Mouse (Mus musculus) layer of hippocampus, postnatal 14 days (tissue): ENCODE data around the gene Mtfp1. TPM values are rescaled to one million over a fixed set of nuclear protein-coding genes. Genes with fewer than 3 reads are reported as not detected.

ENCODE experiments used
- DNase-seq, 2 experiments: peaks; one replicate each; pipeline ENCODE4 v3.0.0; 2021 to 2022; ENCODE audit warnings: low spot score in 2 of 2, mixed read lengths in 1 of 2
- microRNA-seq, 2 experiments: library from miRNA; unstranded; fragments of <30 nt; microRNA quantifications; one replicate each; pipeline ENCODE4 v1.2.0; 2021
- total RNA-seq, 2 experiments: library from RNA; stranded (reverse); gene quantifications; 2 replicates each; pipeline ENCODE4 v1.2.3; 2021

Mtfp1 gene
- total RNA-seq, 2 experiments from 2014 or later = 95.0 to 100 TPM

DNA sequence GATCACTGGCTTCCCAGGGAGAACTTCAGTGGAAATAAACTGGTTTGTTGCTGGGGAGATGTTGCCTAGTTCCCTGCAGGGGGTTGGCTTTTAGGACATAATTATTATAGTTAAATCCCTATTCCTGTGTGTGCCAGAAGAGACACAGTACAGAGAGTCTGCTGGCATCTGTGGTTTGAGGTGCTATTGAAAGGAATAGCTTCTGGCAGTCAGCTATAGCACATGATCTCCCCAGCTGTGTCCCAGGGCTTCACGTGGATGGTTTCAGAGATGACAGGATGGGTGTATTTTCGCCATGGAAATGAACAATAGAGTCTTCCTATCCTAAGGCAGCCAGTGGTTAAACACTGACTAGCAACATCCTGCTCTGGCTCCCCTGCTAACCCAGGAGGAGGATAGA is 8.0 kb downstream of the Mtfp1 start:
- DNase-seq = peak in 1 of 2 experiments; percentile 55

DNA sequence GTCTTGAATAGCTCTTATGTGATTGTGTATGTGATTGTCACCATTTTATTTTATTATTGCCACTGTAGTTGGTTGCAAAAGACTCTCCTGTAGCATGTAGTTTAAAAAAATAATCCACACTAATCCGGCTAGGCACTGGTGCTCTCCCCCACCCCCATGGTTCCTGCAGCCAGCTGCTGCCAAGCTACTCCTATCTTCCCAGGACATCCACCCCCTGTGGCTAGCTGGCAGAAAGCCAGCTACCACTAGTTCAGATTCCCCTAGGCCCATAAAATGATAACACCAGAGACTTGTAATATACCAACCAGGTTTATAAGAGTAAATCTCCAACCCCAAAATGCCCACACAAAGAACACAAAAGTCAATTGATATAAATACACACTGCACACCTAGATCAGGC is 9.0 kb downstream of the Mtfp1 start:
- DNase-seq = no peak

DNA sequence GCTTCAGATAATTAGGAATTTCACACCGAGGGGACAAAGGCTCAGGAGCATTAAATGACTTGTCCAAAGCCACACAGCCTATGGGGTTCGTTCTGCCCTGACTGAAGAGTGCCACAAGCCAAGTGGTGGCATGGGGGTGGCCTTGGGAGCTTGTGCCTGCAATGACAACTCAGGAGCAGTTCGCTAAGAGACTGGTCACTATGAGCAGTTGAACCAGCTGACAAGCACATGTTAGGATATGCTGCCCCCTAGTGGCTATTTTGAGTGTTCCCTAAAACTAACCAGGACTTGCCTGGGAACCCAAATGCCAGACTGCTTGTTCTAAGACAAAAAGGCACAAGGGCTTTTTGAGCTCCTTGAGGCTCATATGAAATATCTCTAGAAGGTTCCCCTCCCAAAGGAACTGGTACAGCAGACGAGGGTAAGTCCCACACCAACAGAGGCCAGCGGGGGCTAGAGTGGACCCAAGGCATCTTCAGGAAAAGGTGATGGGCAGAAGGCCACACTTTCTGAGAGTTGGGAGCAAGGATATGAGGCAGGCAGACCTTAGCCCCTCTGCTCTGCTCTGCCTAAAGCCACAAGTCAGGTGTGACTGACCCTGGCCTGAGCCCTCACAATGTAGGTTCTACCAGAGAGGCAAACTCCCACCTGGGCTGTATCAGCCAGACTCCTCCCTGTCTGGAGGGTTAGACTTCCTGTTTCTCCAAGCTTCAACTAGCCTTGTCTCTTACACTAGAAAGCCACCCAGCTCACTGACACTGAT is 11.7 kb downstream of the Mtfp1 start:
- peak; percentile 59 to 93 for DNase-seq

DNA sequence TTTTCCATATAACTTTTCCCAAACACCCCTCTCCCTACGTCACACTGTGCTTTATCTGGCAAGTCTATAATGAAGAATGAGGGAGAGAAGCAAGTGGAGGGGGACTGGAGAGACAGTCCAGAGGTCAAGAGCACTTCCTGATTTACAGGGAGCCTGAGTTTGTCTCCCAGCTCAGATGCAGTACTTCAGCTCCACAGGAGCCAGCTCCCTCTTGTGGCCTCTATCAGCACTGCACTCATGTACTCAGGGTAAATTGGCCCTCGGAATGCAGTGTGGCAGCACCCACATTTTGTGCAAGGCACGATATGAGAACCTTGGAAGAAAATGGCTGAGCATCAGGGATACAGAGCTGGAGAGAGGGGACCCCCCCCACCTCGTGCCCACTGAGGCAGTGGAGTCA is 15.0 kb downstream of the Mtfp1 start:
- peak; percentile 65 to 75 for DNase-seq

DNA sequence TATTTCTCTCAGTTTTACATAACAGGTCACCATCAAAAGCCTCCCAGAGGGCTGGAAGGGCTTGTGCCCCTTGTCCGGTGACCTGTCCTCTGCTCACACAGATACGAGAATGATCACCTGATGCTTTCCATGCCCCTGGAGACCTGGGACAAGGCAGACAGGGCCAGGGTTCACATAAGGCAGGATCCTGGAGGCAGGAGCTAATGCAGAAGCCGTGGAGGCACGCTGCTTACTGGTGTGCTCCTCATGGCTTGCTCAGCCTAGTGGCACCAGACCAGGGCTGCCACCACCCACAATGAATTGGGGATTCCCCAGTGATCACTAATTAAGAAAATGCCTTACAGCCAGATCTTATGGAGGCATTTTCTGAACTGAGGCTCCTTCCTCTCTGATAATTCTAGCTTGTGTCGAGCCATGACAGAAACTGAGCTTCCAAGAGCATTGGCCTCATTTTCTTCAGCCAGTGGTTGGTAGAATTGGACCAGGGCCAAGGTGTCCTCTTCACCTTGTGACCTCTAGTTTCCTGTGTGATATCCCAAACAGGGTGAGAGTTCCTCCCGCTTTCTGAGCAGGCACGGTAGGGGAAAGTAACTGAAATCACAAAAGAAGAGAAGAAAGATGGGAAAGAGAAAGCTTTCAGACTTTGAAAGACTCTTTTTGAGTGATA is 16.8 kb downstream of the Mtfp1 start:
- no peak for DNase-seq

DNA sequence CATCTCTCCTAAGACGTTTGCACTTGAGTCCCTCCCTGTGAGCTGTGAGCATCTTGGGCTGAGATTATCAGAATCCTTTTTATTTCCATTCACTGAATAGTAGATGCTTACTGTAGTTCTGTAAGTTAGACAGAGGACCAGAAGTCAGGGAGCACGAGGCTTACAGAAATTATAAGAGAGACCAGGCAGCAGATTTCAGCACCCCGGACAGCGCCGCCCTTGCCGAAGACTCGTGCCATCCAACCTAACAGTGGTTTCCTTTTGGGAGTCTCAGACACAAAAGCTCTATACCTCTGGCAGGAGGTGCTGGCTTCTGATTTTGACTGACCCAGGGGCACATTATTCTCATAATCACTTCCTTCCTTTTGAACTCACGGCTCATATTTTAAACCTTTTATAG is 18.6 kb downstream of the Mtfp1 start:
- no peak for DNase-seq

DNA sequence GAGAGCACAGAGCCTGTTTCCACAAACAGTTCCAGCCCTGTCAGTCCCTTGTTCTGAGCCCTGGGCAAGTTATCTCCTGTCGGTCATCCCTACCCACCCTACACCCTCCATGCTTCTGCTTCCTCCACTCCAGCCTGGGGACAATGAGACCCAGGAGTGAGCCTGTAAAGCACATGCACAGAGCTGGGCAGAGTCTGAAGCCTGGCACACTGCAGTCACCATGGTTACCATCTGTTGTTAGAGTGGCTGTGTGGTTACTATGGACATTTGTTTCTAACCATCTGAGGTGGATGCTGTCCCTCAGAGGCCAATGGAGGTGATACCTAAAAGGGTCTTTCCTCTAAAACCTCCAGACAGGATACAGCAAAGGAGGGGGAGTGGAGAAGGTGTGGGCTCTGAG is 25.6 kb downstream of the Mtfp1 start:
- DNase-seq = peak in 1 of 2 experiments; percentile 58

DNA sequence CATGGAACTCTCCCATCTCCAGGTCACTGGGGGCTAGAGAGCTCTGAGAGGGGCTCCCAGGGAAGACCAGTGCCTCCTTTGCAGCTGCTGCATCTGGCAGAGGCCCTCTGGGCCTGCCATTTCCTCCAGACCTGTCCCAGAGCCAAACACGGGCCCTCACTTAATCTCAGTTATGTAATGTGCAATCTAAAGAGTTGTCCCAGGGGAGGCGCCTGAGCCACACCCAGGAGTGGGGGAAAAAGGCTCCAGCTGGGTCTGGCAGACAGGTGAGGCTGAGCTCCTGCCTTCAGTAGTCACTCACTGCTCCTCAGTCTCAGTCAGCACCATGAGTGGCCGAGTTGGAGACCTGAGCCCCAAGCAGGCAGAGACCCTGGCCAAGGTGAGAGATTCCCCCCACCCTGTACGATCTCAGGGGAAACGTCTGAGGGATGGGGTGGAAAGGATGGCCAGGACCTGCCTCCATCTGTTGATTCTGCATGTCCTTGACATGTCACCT is 30.6 kb downstream of the Mtfp1 start, which contains the start of gene Sec14l3:
Gene Sec14l3 (plus strand): TSS at position 215 of the 496 bp plus-strand sequence.
- no peak for DNase-seq

DNA sequence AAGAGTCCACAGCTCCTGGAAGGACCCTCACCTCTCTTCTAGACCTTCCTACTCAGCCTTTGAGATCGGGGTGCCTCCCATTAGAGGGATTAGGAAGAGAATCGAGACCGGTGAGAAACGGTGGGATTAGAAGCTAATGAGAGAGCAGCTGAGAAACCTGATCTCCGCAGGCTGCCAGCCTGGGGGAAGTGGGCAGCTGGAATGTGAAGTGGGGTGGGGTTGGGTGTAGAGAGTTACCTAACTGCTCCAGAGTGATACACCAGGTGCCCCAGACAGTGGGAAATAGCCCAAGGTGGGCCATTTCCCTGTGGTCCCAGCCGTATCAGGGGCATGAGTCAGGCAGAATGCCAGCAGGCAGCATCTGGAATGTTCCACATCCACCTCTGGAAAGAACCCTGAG is 32.3 kb downstream of the Mtfp1 start:
- no peak for DNase-seq

DNA sequence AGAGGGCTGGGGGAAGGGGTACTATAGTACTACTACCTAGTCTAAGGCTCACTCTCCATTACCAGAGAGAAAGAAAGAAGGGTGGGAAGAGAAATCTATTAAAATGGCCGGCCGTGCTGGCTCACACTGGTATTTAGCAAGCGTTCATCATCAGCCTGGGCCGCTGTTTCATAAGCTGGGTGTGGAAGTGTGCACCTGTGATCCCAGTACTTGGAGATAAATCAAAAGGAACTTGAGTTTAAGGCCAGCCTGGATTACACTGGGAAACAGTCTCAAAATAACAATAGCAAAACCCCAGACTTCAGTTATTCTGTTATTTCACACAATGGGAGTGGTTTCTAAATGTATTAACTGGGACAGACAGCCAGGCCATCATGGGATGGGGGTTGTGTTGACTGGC is 32.7 kb downstream of the Mtfp1 start:
- DNase-seq = no peak

DNA sequence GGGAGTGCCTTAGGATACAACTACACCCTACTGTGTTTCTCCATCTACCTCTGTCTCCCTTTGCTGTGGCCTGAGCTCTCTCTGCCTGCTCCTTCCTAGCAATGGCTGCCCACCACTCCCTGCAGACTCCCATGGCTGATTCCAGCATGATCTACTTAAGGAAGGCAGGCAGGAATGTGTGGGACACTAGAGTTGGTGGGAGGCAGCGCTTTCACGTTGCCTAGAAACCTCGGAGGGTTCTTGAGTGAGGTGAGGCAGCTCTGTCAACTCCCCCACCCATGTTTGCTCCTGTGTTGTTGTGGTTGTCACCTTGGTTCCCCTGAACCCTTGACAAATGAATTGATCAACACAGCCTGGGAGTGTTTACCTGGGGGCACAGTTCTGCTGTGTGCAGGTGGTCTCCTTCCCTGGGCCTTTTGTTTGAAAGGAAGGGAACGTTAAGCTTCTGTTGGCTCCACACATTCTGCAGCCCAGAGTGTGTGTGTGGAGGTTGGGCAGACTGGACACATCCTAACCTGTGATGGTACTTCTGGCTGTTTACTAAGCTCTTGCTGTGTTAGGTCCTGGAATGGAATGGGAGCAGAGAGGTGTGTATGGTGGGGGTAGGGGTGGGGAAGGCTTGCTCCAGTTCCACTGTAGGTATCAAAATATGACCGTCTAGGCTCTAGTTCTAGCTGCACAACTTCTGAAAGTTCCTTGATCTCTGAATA is 34.2 kb downstream of the Mtfp1 start:
- no peak for DNase-seq

DNA sequence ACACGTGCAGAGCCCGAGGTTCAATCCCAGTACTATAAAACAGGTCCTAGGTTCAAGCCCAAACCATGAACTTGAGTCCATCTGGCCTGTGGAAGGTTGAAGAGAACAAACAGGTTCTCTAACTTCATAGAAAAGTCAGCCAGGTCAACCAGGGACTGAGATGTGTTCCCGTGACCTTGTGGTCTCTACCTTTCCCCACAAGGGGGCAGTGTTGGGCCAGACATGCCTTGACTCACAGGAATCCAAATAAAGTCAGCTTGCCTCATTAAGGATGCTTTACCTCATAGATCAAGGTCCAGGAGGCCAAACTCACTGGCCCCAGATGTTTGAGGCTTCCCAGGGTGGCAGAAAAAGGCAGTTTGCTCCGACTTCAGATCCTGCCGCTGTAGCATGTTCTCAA is 41.7 kb downstream of the Mtfp1 start:
- DNase-seq = peak; percentile 70 to 77

DNA sequence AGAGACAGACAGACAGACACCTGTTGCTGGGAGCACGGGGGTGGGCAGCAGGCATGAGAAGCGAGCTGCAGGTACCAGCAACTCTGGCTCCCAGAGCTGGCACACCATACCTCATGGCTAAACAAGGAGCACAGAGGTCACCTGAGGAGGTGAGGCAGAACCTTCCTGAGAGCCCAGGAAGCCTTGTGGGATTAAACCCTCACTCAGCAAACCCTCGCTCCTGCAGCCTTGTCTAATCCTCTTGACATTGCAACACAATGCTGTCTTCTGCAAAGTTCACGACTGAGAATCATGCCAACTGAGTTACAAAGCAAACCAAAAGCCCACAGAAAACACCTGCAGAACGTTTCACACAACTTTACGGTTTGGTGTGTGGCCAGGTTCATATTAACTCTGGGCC is 46.8 kb downstream of the Mtfp1 start:
- no peak for DNase-seq

DNA sequence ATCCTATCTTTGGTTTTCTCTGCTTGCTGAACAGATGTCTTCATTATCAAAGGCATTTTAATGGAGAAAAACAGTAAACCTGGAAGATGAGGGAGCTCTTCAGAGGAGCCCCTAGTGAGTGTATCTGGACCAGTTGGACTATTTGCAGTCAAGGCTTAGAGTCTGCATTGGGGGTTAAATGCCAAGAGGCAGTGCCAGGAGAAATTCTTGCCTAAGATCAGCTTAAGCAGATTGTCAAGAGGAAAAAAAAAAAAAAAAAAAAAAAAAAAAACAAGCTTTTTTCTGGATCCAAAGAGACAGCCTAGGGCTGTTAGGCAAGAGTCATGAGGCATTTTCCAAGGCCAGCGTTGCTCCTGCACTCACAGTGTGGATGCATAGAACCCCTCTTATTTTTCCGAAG is 47.5 kb downstream of the Mtfp1 start:
- no peak for DNase-seq

DNA sequence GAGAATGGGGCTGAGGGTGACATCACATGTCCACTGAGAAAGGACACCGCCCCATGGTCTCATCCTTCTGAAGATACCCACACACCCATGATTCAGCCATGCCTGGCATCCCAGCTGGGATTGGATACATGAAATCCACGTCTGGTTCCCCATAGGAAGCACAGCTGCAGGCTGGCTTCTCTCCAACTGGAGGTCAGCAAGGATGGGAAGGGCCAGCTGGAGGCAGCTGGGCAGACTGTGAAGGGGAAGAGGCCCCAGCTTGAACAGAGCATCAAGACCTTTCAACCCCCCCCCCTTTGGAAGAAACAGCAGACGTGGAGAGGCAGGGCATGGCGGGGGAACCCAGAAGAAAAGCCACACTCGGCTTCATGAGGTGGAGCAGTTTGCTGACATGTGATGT is 48.7 kb downstream of the Mtfp1 start:
- DNase-seq = no peak

DNA sequence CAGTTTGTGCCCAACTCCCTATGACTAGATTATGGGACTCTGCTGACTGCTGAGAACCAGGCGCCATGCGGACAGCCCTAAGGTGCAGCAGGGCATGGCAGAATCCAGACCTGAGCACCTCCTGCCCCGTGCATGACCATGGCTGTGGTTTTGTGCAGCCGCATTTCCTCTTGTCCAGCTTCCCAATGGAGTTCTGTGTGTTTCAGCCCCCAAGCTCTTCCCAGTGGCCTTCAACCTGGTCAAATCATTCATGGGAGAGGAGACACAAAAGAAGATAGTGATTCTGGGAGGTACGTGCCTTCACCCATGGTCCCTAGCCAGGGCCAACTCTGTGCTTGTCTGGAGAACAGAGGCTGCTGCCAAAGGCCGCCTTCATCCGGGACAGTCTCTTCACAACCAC is 52.2 kb downstream of the Mtfp1 start:
- no peak for DNase-seq

Small RNAs within 50 kb of the gene (microRNA-seq; reads per million reads assigned to microRNA genes)
- gene Mir3060 = 0.57 to 1.8 reads per million in 2 experiments

Other genes starting within 250 kb of the Mtfp1 start
- 10 to 100 TPM; 82.8 to 89.6 TPM for gene Osbp2, start 231.5 kb downstream of the Mtfp1 start, total RNA-seq
- gene 4921536K21Rik, start 200.3 kb downstream of the Mtfp1 start, total RNA-seq = under 1 TPM; 0.24 to 0.81 TPM
- gene Dusp18, start 200.2 kb downstream of the Mtfp1 start, total RNA-seq = 10 to 100 TPM; 23.8 to 24.0 TPM
- gene Slc35e4, start 180.8 kb downstream of the Mtfp1 start, total RNA-seq = 10 to 100 TPM; 21.9 to 22.3 TPM
- 10 to 100 TPM; 17.6 to 20.3 TPM for gene Tcn2, start 163.3 kb downstream of the Mtfp1 start, total RNA-seq
- 10 to 100 TPM; 39.6 to 40.9 TPM for gene Pes1, start 131.5 kb downstream of the Mtfp1 start, total RNA-seq
- gene 4930556J24Rik, start 118.7 kb downstream of the Mtfp1 start, total RNA-seq = not detected
- 10 to 100 TPM; 20.4 to 23.0 TPM for gene Gal3st1, start 111.8 kb downstream of the Mtfp1 start, total RNA-seq
- under 1 TPM in 1 of 2 experiments, not detected in 1; 0.55 TPM for gene Sec14l4, start 64.0 kb downstream of the Mtfp1 start, total RNA-seq
- gene Sec14l3, start 30.6 kb downstream of the Mtfp1 start, total RNA-seq = 1 to 10 TPM; 3.1 TPM
- 10 to 100 TPM; 43.2 to 44.3 TPM for gene Sec14l2, start 28.0 kb upstream of the Mtfp1 start, total RNA-seq
- 10 to 100 TPM; 34.4 to 38.2 TPM for gene Rnf215, start 39.8 kb upstream of the Mtfp1 start, total RNA-seq
- gene Ccdc157, start 64.8 kb upstream of the Mtfp1 start, total RNA-seq = 10 to 100 TPM; 13.0 to 13.1 TPM
- 10 to 100 TPM; 68.8 to 72.5 TPM for gene Sf3a1, start 64.9 kb upstream of the Mtfp1 start, total RNA-seq
- 10 to 100 TPM; 29.4 to 30.6 TPM for gene Tbc1d10a, start 91.3 kb upstream of the Mtfp1 start, total RNA-seq
- gene Castor1, start 122.8 kb upstream of the Mtfp1 start, total RNA-seq = 1 to 10 TPM; 6.3 to 9.1 TPM
- not detected for gene Osm, start 141.0 kb upstream of the Mtfp1 start, total RNA-seq
- gene Lif, start 162.1 kb upstream of the Mtfp1 start, total RNA-seq = under 1 TPM; 0.69 to 0.78 TPM